Mouse (Mus musculus): ENCODE data around the gene Itpr1.

DNA sequence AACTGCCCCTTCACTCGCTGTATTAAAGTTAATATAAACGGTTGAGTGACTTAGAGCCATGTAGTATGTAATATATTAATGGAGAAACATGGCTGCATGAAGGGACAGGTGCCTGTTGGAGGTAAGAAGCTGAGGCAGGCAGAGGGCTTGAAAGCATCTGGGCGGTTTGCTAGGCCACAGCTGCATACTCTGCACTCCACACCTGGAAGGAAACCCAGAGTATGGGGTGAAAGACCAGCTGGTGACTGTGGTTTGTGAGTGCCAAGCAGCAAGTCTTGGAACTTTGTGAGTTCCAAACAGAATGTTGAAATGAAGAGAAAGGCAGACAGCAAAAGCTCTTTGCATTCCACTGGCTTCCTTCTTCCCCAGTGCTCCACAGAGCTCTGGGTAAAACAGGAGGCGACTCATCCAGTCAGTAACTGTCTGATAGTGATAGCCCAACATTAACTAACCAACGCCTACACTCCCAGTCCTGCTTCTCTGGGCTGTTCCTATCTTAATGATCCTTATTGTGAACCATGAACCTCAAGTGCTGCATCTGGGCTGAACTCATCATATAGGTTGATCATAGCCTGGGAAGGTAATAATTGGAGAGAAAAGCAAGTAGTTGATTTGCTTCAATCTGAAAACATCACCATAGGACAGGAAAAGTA is 5.9 kb upstream of the Itpr1 start:
- TF ChIP-seq CTCF (IDR thresholded peaks at IDR 0.05; ENCODE audit: low read depth, low read length): no peak
- TF ChIP-seq GATA1 (IDR thresholded peaks at IDR 0.05; ENCODE audit: borderline replicate concordance, low read length): no peak
